Mouse (Mus musculus) kidney, adult 2 months (tissue): Measurements from ENCODE around the gene Rpl35a.

ENCODE experiments used
- CTCF ChIP-seq: fragments of 200-500 bp; conservative IDR thresholded peaks from 2 replicates; pipeline ENCODE4 v1.5.1; 2011; ENCODE audit warnings: low read depth, mild to moderate bottlenecking, control low read depth, low read length, moderate library complexity, mixed read lengths; ENCODE audit not compliant: insufficient read depth, insufficient read length
- POLR2A ChIP-seq: fragments of 200-500 bp; IDR thresholded peaks from one replicate; pipeline ENCODE4 v1.6.1; 2011; ENCODE audit warnings: low read depth, low read length, control low read depth

DNA sequence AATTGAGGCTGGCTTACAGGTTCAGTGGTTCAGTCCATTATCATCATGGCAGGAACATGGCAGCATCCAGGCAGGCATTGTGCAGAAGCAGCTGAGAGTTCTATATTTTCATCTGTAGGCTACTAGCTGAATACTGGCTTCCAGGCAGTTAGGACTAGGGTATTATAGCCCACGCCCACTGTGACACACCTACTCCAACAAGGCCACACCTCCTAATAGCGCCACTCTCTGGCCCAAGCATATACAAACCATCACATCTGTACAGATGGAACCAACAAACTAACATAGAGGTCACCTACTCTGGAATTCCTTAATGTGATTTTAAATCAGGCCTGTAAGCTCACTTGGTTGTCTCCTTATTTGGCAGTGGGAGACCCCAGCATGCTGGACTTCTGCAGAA lies 7.6 kb upstream of the Rpl35a start:
- TF ChIP-seq CTCF (no peak), POLR2A (no peak)
